Mouse (Mus musculus) thymus, adult 2 months (tissue): Measurements from ENCODE around the gene Mfsd4b2.

ENCODE experiments used
- CTCF ChIP-seq: fragments of 200-500 bp; IDR thresholded peaks from 2 replicates; pipeline ENCODE4 v1.5.1; 2012; ENCODE audit warnings: mild to moderate bottlenecking, control low read depth, low read length, moderate library complexity, borderline replicate concordance; ENCODE audit not compliant: control insufficient read depth, poor library complexity, insufficient read depth; ENCODE audit errors: extremely low read depth
- POLR2A ChIP-seq: fragments of 200-500 bp; IDR thresholded peaks from 2 replicates; pipeline ENCODE4 v1.6.1; 2012; ENCODE audit warnings: mild to moderate bottlenecking, low read length, control low read depth, moderate library complexity; ENCODE audit not compliant: control insufficient read depth, poor library complexity, insufficient read depth; ENCODE audit errors: extremely low read depth

GRCm38 (mm10) chr10:39926616-39927139 is at the start of gene Mfsd4b2:
- TF ChIP-seq POLR2A (no peak), CTCF (no peak)
